Mouse (Mus musculus) splenic B cell, adult 2 months (primary cell): ENCODE measurements at regions not wholly inside any gene's neighbourhood (a gene's known extent, or its start where the extent isn't known, plus 50 kb on each side); places are given as distances from the start of the nearest gene placed in this dataset.
A peak's percentile ranks its signal among the peaks of the same experiment; 100 is the strongest.
"Not testable (repeated sequence)": the region's sequence is repeated elsewhere in the genome, so short reads cannot be mapped to it uniquely, and the experiment has no call there.

Experiments
- DNase-seq: peaks from one replicate; pipeline ENCODE4 v3.0.0-alpha.2; 2011; ENCODE audit warnings: low read depth, low spot score
- H3K27me3 ChIP-seq: 2 replicates; pipeline ENCODE4 v1.6.1; 2012; ENCODE audit warnings: mild to moderate bottlenecking, low read length, moderate library complexity, mixed read lengths; ENCODE audit not compliant: control insufficient read depth, poor library complexity, insufficient read depth, severe bottlenecking
- H3K36me3 ChIP-seq: 2 replicates; pipeline ENCODE4 v1.6.1; 2012; ENCODE audit warnings: mild to moderate bottlenecking, low read length, moderate library complexity, mixed read lengths; ENCODE audit not compliant: control insufficient read depth, poor library complexity, insufficient read depth, severe bottlenecking

- H3K27me3 ChIP-seq, DNase-seq, H3K36me3 ChIP-seq: not testable (repeated sequence)
Observed at GRCm38 (mm10) chr12:115802499-115802898, 245.0 kb upstream of the Zfp386 start.

GRCm38 (mm10) chr12:115803675-115804074, 243.8 kb upstream of the Zfp386 start:
- H3K36me3 ChIP-seq, H3K27me3 ChIP-seq: not testable (repeated sequence)
- DNase-seq = peak; percentile 22

GRCm38 (mm10) chr12:115807978-115808377, 239.5 kb upstream of the Zfp386 start:
- H3K27me3 ChIP-seq = no peaks in the 10 kb centered on the region
- H3K36me3 ChIP-seq = no peaks in the 10 kb centered on the region
- no peak for DNase-seq
